Mouse (Mus musculus) stomach, embryonic 16.5 days (tissue): ENCODE measurements around the gene Lag3. TPM values are rescaled to one million over a fixed set of nuclear protein-coding genes. Genes with fewer than 3 reads are reported as not detected.
A peak's percentile ranks its signal among the peaks of the same experiment; 100 is the strongest.

Experiments used
- ATAC-seq: fragments of 200-750 bp; cut with Nextera tagmentation; 2 replicates; pipeline ENCODE4 v1.8.0; 2017; ENCODE audit warnings: moderate number of reproducible peaks, moderate TSS enrichment; ENCODE audit not compliant: insufficient read depth, low FRiP score
- H3K27ac ChIP-seq: fragments of 300-500 bp; sonication (generic); 2 replicates; pipeline ENCODE4 v1.5.1; 2014; ENCODE audit warnings: low read length
- H3K27me3 ChIP-seq: fragments of 300-500 bp; sonication (generic); 2 replicates; pipeline ENCODE4 v1.6.1; 2014; ENCODE audit warnings: low read length, control low read depth, mixed read lengths; ENCODE audit not compliant: control insufficient read depth, insufficient read depth
- H3K36me3 ChIP-seq: fragments of 300-500 bp; sonication (generic); 2 replicates; pipeline ENCODE4 v1.6.1; 2014; ENCODE audit warnings: low read length; ENCODE audit not compliant: control insufficient read depth, insufficient read depth
- H3K4me1 ChIP-seq: fragments of 300-500 bp; sonication (generic); 2 replicates; pipeline ENCODE4 v1.6.1; 2014; ENCODE audit warnings: low read length, control low read depth, mixed read lengths; ENCODE audit not compliant: control insufficient read depth, insufficient read depth
- H3K4me2 ChIP-seq: fragments of 300-500 bp; sonication (generic); 2 replicates; pipeline ENCODE4 v1.6.1; 2014; ENCODE audit warnings: low read depth, low read length, mixed read lengths
- H3K4me3 ChIP-seq: fragments of 300-500 bp; sonication (generic); replicated peaks from 2 replicates; pipeline ENCODE4 v1.5.1; 2014; ENCODE audit warnings: mild to moderate bottlenecking, low read length
- H3K9ac ChIP-seq: fragments of 300-500 bp; sonication (generic); 2 replicates; pipeline ENCODE4 v1.6.1; 2014; ENCODE audit warnings: low read length
- H3K9me3 ChIP-seq: fragments of 300-500 bp; sonication (generic); replicated peaks from 2 replicates; pipeline ENCODE4 v1.6.1; 2016; ENCODE audit warnings: low read length, control low read depth; ENCODE audit not compliant: control insufficient read depth
- WGBS: fragments of 180-500 bp; shearing (Covaris S2); extraction: QIAGEN DNeasy Blood & Tissue Kit; methylation state at CpG from one replicate; pipeline ENCODE4 v1.1.7; 2014; 5-methylcytosine and 5-hydroxymethylcytosine counted together
- polyA plus RNA-seq: library from polyadenylated mRNA; unstranded; fragments of >200 nt; fragmentation: Nextera tagmentation; extraction: Ambion mirVana; gene quantifications from 2 replicates; pipeline ENCODE4 v1.2.1, GENCODE M21; 2015

Lag3 gene
- polyA plus RNA-seq, 1 experiment from 2014 or later = 1.3 TPM

- Histone ChIP-seq H3K4me3 (peak overlapping the region; percentile 37), H3K4me2 (peak overlapping the region; percentile 61), H3K27me3 (no peaks in the 10 kb centered on the region), H3K27ac (peak overlapping the region; percentile 98), H3K36me3 (no peaks in the 10 kb centered on the region), H3K9me3 (no peaks in the 10 kb centered on the region), H3K4me1 (peaks cover 34% of the 10 kb centered on the region), H3K9ac (peak overlapping the region; percentile 73)
- WGBS = 7% methylated on average over 5 of the region's 5 CpGs
- ATAC-seq = peak; percentile 65
These were observed 14.4 kb upstream of the Lag3 start for GRCm38 (mm10) chr6:124925941-124926340.

- H3K4me1 ChIP-seq = peaks cover 37% of the 10 kb centered on the region
- 0 out of 2 replicates have a peak, but pooled peaks have one; percentile 19 for ATAC-seq
These were observed 13.8 kb upstream of the Lag3 start for GRCm38 (mm10) chr6:124925173-124925793.

GRCm38 (mm10) chr6:124921539-124921938 is 10.0 kb upstream of the Lag3 start:
- H3K4me2 ChIP-seq = no peak overlapping the region
- ATAC-seq = no peak
- WGBS = 57% methylated on average over 4 of the region's 4 CpGs

More at GRCm38 (mm10) chr6:124925173-124925793, 13.8 kb upstream of the Lag3 start:
- Histone ChIP-seq H3K9ac (peak overlapping the region; percentile 73), H3K36me3 (no peaks in the 10 kb centered on the region), H3K27me3 (no peaks in the 10 kb centered on the region), H3K27ac (peak overlapping the region; percentile 98), H3K4me2 (peak overlapping the region; percentile 61), H3K9me3 (no peaks in the 10 kb centered on the region), H3K4me3 (peak overlapping the region; percentile 37)
- WGBS = 14% methylated on average over 12 of the region's 12 CpGs

GRCm38 (mm10) chr6:124920318-124921085 is 9.0 kb upstream of the Lag3 start:
- peak overlapping the region; percentile 75 for H3K4me2 ChIP-seq
- H3K9ac ChIP-seq = peak overlapping the region; percentile 74

More at GRCm38 (mm10) chr6:124921539-124921938, 10.0 kb upstream of the Lag3 start:
- no peak overlapping the region for H3K4me3 ChIP-seq
- H3K9ac ChIP-seq = no peak overlapping the region
- H3K36me3 ChIP-seq = no peaks in the 10 kb centered on the region
- H3K27ac ChIP-seq = peak overlapping the region; percentile 100; the same call in 1 of the 2 replicates
- H3K9me3 ChIP-seq = no peaks in the 10 kb centered on the region
- H3K27me3 ChIP-seq = no peaks in the 10 kb centered on the region
- H3K4me1 ChIP-seq = peaks cover 44% of the 10 kb centered on the region

GRCm38 (mm10) chr6:124919695-124920317 is 8.3 kb upstream of the Lag3 start, which contains the start of gene Ptms:
Gene Ptms, minus strand, starts transcription at chr6:124920103.
- Histone ChIP-seq H3K4me2 (peak within 1 kb of the TSS; percentile 75), H3K36me3 (no peaks in the 10 kb centered on the region), H3K4me1 (peaks cover 44% of the 10 kb centered on the region), H3K4me3 (peak within 1 kb of the TSS; percentile 89), H3K9me3 (no peaks in the 10 kb centered on the region), H3K27me3 (no peaks in the 10 kb centered on the region), H3K9ac (peak within 1 kb of the TSS; percentile 100), H3K27ac (peak within 1 kb of the TSS; percentile 100)
- ATAC-seq = peak; percentile 87
- WGBS = 3% methylated on average over 13 of the region's 13 CpGs

More at GRCm38 (mm10) chr6:124920318-124921085, 9.0 kb upstream of the Lag3 start:
- ATAC-seq = no peak
- Histone ChIP-seq H3K27me3 (no peaks in the 10 kb centered on the region), H3K27ac (peak overlapping the region; percentile 100), H3K4me1 (peaks cover 42% of the 10 kb centered on the region), H3K4me3 (peak overlapping the region; percentile 89), H3K9me3 (no peaks in the 10 kb centered on the region), H3K36me3 (no peaks in the 10 kb centered on the region)
- 29% methylated on average over 9 of the region's 9 CpGs for WGBS

- H3K9ac ChIP-seq = peak overlapping the region; percentile 100
- peaks cover 50% of the 10 kb centered on the region for H3K4me1 ChIP-seq
These were observed 7.6 kb upstream of the Lag3 start for GRCm38 (mm10) chr6:124918890-124919627.

GRCm38 (mm10) chr6:124918331-124918690 is 6.8 kb upstream of the Lag3 start:
- Histone ChIP-seq H3K9me3 (no peaks in the 10 kb centered on the region), H3K27ac (peak overlapping the region; percentile 100), H3K4me3 (peak overlapping the region; percentile 89), H3K4me2 (peak overlapping the region; percentile 75), H3K36me3 (peaks cover 8% of the 10 kb centered on the region), H3K4me1 (peaks cover 52% of the 10 kb centered on the region), H3K9ac (peak overlapping the region; percentile 100), H3K27me3 (no peaks in the 10 kb centered on the region)
- 9% methylated on average over 7 of the region's 7 CpGs for WGBS
- no peak for ATAC-seq

More at GRCm38 (mm10) chr6:124918890-124919627, 7.6 kb upstream of the Lag3 start:
- Histone ChIP-seq H3K9me3 (no peaks in the 10 kb centered on the region), H3K4me2 (peak overlapping the region; percentile 75), H3K27ac (peak overlapping the region; percentile 100), H3K27me3 (no peaks in the 10 kb centered on the region), H3K36me3 (peaks cover 6% of the 10 kb centered on the region), H3K4me3 (peak overlapping the region; percentile 89)
- WGBS = 14% methylated on average over 13 of the region's 14 CpGs
- ATAC-seq = no peak

GRCm38 (mm10) chr6:124917518-124918330 is 6.2 kb upstream of the Lag3 start:
- H3K4me1 ChIP-seq = peaks cover 52% of the 10 kb centered on the region
- under 1% methylated on average over 70 of the region's 89 CpGs for WGBS
- H3K27ac ChIP-seq = peak overlapping the region; percentile 100
- peaks cover 8% of the 10 kb centered on the region for H3K36me3 ChIP-seq
- H3K9me3 ChIP-seq = no peaks in the 10 kb centered on the region
- H3K4me2 ChIP-seq = peak overlapping the region; percentile 75
- H3K27me3 ChIP-seq = no peaks in the 10 kb centered on the region
- peak; percentile 76 for ATAC-seq
- peak overlapping the region; percentile 100 for H3K9ac ChIP-seq
- H3K4me3 ChIP-seq = peak overlapping the region; percentile 89
